Mouse (Mus musculus) embryonic fibroblast, embryonic 13.5 days (primary cell): ENCODE measurements around the gene Ccdc97.

Experiments used
- CTCF ChIP-seq: IDR thresholded peaks from 2 replicates; pipeline ENCODE4 v1.5.1; 2011; ENCODE audit warnings: mild to moderate bottlenecking, control low read depth, low read length, moderate library complexity, borderline replicate concordance; ENCODE audit not compliant: insufficient read depth
- POLR2A ChIP-seq: IDR thresholded peaks from 2 replicates; pipeline ENCODE4 v1.6.1; 2011; ENCODE audit warnings: low read depth, mild to moderate bottlenecking, control low read depth, low read length, moderate library complexity

DNA sequence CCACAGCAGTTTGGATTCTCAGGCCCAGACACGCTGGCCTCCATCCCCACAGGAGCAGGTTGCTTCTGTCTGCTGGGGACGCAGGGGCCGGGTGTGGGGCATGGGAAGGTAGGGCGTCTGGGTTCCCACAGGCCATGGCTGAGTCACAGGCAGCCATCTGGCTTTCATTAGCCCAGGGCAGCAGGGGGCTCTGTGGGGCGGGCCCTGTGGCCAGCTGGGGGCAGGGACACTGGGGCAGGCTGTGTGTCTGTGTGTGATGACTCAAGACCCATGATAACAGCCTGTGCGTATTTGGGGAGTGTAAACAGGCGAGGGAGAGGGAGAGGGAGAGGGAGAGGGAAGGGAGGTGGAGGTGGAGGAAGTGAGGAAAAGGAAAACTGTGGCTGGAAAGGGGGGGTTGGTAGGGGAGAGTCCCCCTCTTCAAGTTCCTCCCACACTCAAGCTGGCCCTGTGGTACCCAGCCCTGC lies 7.1 kb downstream of the Ccdc97 start:
- TF ChIP-seq CTCF = no peak
- TF ChIP-seq POLR2A = no peak
